Mouse (Mus musculus): ENCODE results near the gene Fgf15.

Fgf15 gene

GRCm38 (mm10) chr7:144932389-144932937 is 36.1 kb downstream of the Fgf15 start:
- DNase-seq (ENCODE audit: low spot score), result peak; percentile 62

- no peak for DNase-seq (ENCODE audit: low spot score)
These were observed 37.0 kb downstream of the Fgf15 start for GRCm38 (mm10) chr7:144933336-144933735.

DNA sequence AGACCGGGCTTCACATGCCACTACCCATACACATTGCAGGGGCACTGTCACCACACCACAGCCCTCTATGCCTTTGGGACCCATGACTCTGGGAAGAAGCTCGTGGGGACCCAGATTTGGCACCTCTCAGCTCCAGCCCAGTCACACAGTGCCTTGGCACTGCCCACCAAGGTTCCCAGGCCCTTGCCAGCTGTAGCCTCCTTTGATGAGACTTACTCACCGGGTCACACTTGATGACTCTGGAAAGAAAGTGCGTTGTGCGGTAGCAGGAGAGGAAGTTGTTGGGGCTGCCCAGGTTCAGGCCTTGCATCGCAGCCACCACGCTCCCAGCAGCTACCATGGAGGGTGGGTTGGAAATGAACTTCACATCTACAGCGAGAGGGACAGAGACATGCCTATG is 37.5 kb downstream of the Fgf15 start:
- DNase-seq (ENCODE audit: low spot score), result no peak

GRCm38 (mm10) chr7:144934901-144935300 is 38.6 kb downstream of the Fgf15 start:
- DNase-seq (ENCODE audit: low spot score), result no peak

GRCm38 (mm10) chr7:144935563-144935962 is 39.2 kb downstream of the Fgf15 start:
- no peak for DNase-seq (ENCODE audit: low spot score)

- DNase-seq (ENCODE audit: low spot score), result no peak
These were observed 40.1 kb downstream of the Fgf15 start for GRCm38 (mm10) chr7:144936311-144936880.

DNA sequence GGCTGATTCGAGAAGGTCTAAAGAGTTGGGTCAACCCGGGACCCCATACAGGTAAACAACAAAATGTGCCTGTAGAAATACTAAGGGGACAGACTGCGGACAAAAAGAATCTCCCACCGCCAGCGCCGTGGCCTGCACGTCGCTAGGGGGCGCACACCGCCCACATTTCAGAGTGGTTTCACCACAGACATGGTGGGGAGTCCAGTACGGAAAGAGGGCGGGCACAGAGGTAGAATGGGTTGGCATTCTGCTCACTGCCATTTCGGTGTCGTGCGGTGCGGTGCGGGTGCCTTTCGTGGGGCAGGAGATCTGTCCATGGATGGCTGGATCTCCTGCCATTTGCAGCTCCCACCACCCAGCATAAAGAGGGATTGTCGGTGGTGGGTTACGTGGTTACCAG is 41.2 kb downstream of the Fgf15 start:
- peak; percentile 94 for DNase-seq (ENCODE audit: low spot score)

- DNase-seq (ENCODE audit: low spot score), result peak; percentile 54
These were observed 41.7 kb downstream of the Fgf15 start for GRCm38 (mm10) chr7:144937899-144938517.

- DNase-seq (ENCODE audit: low spot score), result no peak
These were observed 42.5 kb downstream of the Fgf15 start for GRCm38 (mm10) chr7:144938661-144939343.

DNA sequence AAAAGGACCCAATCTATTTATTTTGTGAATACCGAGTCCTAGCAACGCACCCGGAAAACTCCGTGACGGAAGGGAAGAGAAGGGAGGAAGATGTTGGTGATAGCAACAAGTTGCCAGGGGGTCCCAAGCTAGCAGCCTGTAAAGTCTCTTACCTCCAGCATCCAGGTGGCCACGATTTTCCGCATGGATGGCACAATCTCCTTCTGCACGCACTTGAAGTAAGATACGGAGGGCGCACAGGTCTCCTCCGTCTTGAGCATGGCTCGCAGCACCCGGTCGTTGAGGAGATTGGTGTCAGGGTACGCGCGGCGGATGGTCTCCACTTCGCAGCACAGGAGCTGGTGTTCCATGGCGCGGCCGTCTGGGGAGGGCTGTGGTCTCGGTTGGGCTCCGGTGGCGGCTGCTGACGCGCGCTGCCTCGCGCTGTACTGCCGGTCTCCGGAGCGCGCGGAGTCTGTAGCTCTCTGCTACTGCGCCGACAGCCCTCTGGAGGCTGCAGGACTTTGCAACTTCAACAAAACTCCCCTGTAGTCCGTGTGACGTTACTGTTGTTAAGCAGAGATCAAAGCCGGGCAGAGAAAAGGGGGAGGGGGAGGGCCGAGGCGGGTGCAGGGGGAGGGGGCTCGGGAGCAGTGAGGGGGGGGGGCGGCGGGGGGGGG is 43.1 kb downstream of the Fgf15 start, which contains the start of gene Ccnd1:
Ccnd1 (minus strand) TSS at position 582 of the 659 bp plus-strand sequence.
- peak; percentile 71 for DNase-seq (ENCODE audit: low spot score)

DNA sequence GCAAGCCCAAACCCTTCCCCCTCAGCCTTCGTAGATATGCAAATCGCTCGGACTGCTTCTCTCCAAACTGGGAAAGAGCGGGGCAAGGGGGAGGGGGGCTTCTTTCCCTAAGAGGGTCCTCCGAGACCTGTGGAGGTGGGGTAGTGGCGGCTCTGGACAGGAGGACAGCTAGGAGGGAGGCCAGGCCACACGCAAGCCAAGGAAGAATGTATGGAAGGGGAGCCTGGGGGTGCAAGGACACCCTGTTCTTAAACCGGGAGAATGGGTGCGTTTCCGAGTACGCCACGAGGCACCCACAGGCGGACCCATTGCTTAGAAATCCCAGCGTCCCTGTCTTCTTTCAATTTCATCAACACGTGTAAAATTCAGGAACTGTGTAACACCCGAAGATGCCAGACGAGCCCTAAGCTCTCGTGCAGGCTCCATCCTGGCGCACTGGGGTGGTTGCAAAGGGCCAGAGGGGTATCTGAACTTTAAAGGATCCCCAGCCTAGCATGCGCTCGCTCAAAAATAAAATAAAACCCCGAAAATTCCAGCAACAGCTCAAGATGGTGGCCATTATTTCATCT is 43.8 kb downstream of the Fgf15 start:
- DNase-seq (ENCODE audit: low spot score), result peak; percentile 54

- no peak for DNase-seq (ENCODE audit: low spot score)
These were observed 44.3 kb downstream of the Fgf15 start for GRCm38 (mm10) chr7:144940585-144940984.

- peak; percentile 85 for DNase-seq (ENCODE audit: low spot score)
These were observed 45.0 kb downstream of the Fgf15 start for GRCm38 (mm10) chr7:144941242-144941831.

GRCm38 (mm10) chr7:144942071-144942743 is 45.9 kb downstream of the Fgf15 start:
- DNase-seq (ENCODE audit: low spot score), result peak; percentile 54

GRCm38 (mm10) chr7:144942744-144943135 is 46.4 kb downstream of the Fgf15 start:
- peak; percentile 53 for DNase-seq (ENCODE audit: low spot score)

DNA sequence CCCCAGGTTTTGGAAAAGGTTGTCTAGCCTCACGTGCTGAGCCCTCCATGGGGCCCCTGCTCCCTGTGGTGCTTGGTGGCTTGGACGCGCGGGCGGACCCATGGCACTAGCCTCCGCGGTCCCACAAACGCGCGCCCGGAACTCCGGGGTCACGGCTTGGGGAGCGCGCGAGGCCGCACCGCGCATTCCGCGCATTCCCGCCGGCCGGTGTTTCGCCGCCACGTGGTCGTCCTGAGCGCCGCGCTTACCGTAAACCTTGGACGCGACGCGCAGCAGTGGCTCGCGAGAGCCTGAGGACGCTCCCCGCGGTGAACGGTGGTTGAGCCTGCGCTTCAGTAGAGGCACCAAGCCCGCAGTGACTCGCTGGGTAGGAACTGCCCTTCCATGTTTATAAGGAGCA is 46.9 kb downstream of the Fgf15 start:
- peak; percentile 81 for DNase-seq (ENCODE audit: low spot score)
